Comparison of ENCODE assay signal across 11 mouse cellular contexts in the genomic region with DNA sequence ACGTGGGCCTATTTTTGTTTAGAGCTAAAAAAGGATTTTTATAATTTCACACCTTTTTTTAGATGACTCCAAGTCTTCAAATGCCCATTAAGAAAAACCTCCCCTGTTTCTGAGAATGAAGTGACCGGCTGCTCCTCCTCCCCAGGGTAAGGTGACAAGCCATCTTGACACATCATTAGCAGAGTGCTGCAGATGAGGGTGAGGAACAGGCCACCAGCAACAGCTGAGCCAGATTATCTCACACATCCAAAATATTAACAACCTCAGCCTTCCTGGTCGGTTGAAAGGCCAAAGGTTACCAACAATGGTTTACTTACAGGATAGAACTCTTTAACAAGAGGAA.
A peak's percentile ranks its signal among the peaks of the same experiment; 100 is the strongest.
DNase-seq lines count a peak whose midpoint lies in the region; ATAC-seq lines count a peak whose summit lies in the region.
"Had no signal": no experiment of that assay in that cellular context is flagged by ENCODE, and none has a peak within 500 bp of the region (broad histone marks: within the 10 kb centered on the region; RNA-seq: fewer than 3 reads in every experiment).

No protein-coding gene starts in this region.

- no peak overlapping the region for H3K9ac ChIP-seq in forebrain, embryonic 12.5 days
- no peak overlapping the region for H3K9ac ChIP-seq in midbrain, embryonic 12.5 days (replicated peaks)
- H3K9ac ChIP-seq: heart, embryonic 12.5 days had no signal

- peaks cover 20% of the 10 kb centered on the region; the same call in 1 of the 2 replicates for H3K4me1 ChIP-seq in forebrain, embryonic 12.5 days
- H3K4me1 ChIP-seq in limb, embryonic 10.5 days: peaks cover 38% of the 10 kb centered on the region
- peaks cover 25% of the 10 kb centered on the region; the same call in 1 of the 2 replicates for H3K4me1 ChIP-seq in midbrain, embryonic 12.5 days

- ATAC-seq in forebrain, embryonic 12.5 days (ENCODE audit: low FRiP score): peak; percentile 92
- ATAC-seq in midbrain, embryonic 12.5 days (ENCODE audit: low FRiP score, low read depth): peak; percentile 93

- H3K36me3 ChIP-seq in forebrain, embryonic 12.5 days (replicated peaks): no peaks in the 10 kb centered on the region
- H3K36me3 ChIP-seq in limb, embryonic 10.5 days: no peaks in the 10 kb centered on the region
- H3K36me3 ChIP-seq in midbrain, embryonic 12.5 days: no peaks in the 10 kb centered on the region
- H3K36me3 ChIP-seq: heart, embryonic 12.5 days had no signal

- peak; percentile 19 for DNase-seq in Muller cell, postnatal 12 days (ENCODE audit: inconsistent ontology term)
- DNase-seq in limb, embryonic 10.5 days (ENCODE audit: low spot score): peak; percentile 70
- no peak for DNase-seq in cerebellum, postnatal 25 days
- no peak for DNase-seq in layer of hippocampus, adult 11-12 months (ENCODE audit: low spot score)
- no peak for DNase-seq in urinary bladder, postnatal 4 days (ENCODE audit: low spot score in 2 of 2)
- DNase-seq in urinary bladder, adult 2 months (ENCODE audit: low spot score): no peak
- DNase-seq: adrenal gland, postnatal 10 days; cerebellum, adult 2 months had no signal

- H3K9me3 ChIP-seq in forebrain, embryonic 12.5 days: no peaks in the 10 kb centered on the region
- no peaks in the 10 kb centered on the region for H3K9me3 ChIP-seq in limb, embryonic 10.5 days (replicated peaks)
- no peaks in the 10 kb centered on the region for H3K9me3 ChIP-seq in midbrain, embryonic 12.5 days
- H3K9me3 ChIP-seq: heart, embryonic 12.5 days had no signal

- H3K27me3 ChIP-seq in forebrain, embryonic 12.5 days: no peaks in the 10 kb centered on the region
- no peaks in the 10 kb centered on the region for H3K27me3 ChIP-seq in limb, embryonic 10.5 days (ENCODE audit: low read depth, poor library complexity, severe bottlenecking)
- H3K27me3 ChIP-seq in midbrain, embryonic 12.5 days: no peaks in the 10 kb centered on the region
- H3K27me3 ChIP-seq: heart, embryonic 12.5 days had no signal

- WGBS in forebrain, embryonic 12.5 days: 13% methylated on average over 3 of the region's 3 CpGs
- 7% methylated on average over 3 of the region's 3 CpGs for WGBS in limb, embryonic 10.5 days
- 32% methylated on average over 3 of the region's 3 CpGs for WGBS in midbrain, embryonic 12.5 days

- no peak overlapping the region for H3K4me3 ChIP-seq in forebrain, embryonic 12.5 days (replicated peaks)
- H3K4me3 ChIP-seq in limb, embryonic 10.5 days: no peak overlapping the region
- no peak overlapping the region for H3K4me3 ChIP-seq in midbrain, embryonic 12.5 days
- H3K4me3 ChIP-seq: heart, embryonic 12.5 days had no signal

- peak overlapping the region; percentile 69 for H3K27ac ChIP-seq in forebrain, embryonic 12.5 days
- H3K27ac ChIP-seq in limb, embryonic 10.5 days: 0 out of 2 replicates have a peak overlapping the region, but pooled peaks have one; percentile 17
- H3K27ac ChIP-seq in midbrain, embryonic 12.5 days (replicated peaks): peak overlapping the region; percentile 71

- no peak overlapping the region; the same call in 1 of the 2 replicates for H3K4me2 ChIP-seq in forebrain, embryonic 12.5 days
- 0 out of 2 replicates have a peak overlapping the region, but pooled peaks have one; percentile 11 for H3K4me2 ChIP-seq in midbrain, embryonic 12.5 days (replicated peaks)
- H3K4me2 ChIP-seq: heart, embryonic 12.5 days had no signal

Comparison
In these comparisons a context has a peak if more than half of its experiments do, and no peak if none do; other contexts are left out.
1. DNase-seq: peak in Muller cell, postnatal 12 days (single experiment) and limb, embryonic 10.5 days (single experiment); none in cerebellum, postnatal 25 days (0 of 2), layer of hippocampus, adult 11-12 months (single experiment), urinary bladder, postnatal 4 days (0 of 2) and urinary bladder, adult 2 months (single experiment).
2. H3K27ac ChIP-seq: peak in every context shown above with its lines; median percentile 71 in midbrain, embryonic 12.5 days; 69 in forebrain, embryonic 12.5 days; 17 in limb, embryonic 10.5 days.